Mouse (Mus musculus) kidney, postnatal 0 days (tissue): ENCODE results near the gene Ccdc136. TPM values are rescaled to one million over a fixed set of nuclear protein-coding genes. Genes with fewer than 3 reads are reported as not detected.
A peak's percentile ranks its signal among the peaks of the same experiment; 100 is the strongest.

ENCODE experiments used
- ATAC-seq: fragments of 200-750 bp; cut with Nextera tagmentation; replicated peaks from 2 replicates; pipeline ENCODE4 v1.8.0; 2017; ENCODE audit warnings: low read depth, moderate number of reproducible peaks, moderate TSS enrichment, moderate library complexity; ENCODE audit not compliant: low FRiP score
- DNase-seq: peaks from one replicate; pipeline ENCODE4 v3.0.0-alpha.2; 2016; ENCODE audit warnings: low spot score
- H3K27ac ChIP-seq: fragments of 300-500 bp; sonication (generic); 2 replicates; pipeline ENCODE4 v1.5.1; 2014; ENCODE audit warnings: mild to moderate bottlenecking
- H3K27me3 ChIP-seq: fragments of 300-500 bp; sonication (generic); 2 replicates; pipeline ENCODE4 v1.6.1; 2014; ENCODE audit warnings: low read length, mixed read lengths; ENCODE audit not compliant: insufficient read depth
- H3K36me3 ChIP-seq: fragments of 300-500 bp; sonication (generic); 2 replicates; pipeline ENCODE4 v1.6.1; 2014; ENCODE audit warnings: low read length, mixed read lengths; ENCODE audit not compliant: insufficient read depth
- H3K4me1 ChIP-seq: fragments of 300-500 bp; sonication (generic); replicated peaks from 2 replicates; pipeline ENCODE4 v1.6.1; 2014; ENCODE audit warnings: antibody characterized with exemption, low read length, mixed read lengths; ENCODE audit not compliant: insufficient read depth
- H3K4me2 ChIP-seq: fragments of 300-500 bp; sonication (generic); 2 replicates; pipeline ENCODE4 v1.6.1; 2014; ENCODE audit warnings: mild to moderate bottlenecking, low read length, moderate library complexity, mixed read lengths
- H3K4me3 ChIP-seq: fragments of 300-500 bp; sonication (generic); replicated peaks from 2 replicates; pipeline ENCODE4 v1.5.1; 2014; ENCODE audit warnings: low read depth, low read length
- H3K9ac ChIP-seq: fragments of 300-500 bp; sonication (generic); 2 replicates; pipeline ENCODE4 v1.6.1; 2014; ENCODE audit warnings: low read depth, low read length
- H3K9me3 ChIP-seq: fragments of 300-500 bp; sonication (generic); replicated peaks from 2 replicates; pipeline ENCODE4 v1.6.1; 2016; ENCODE audit warnings: low read length, inconsistent platforms, mixed read lengths
- CTCF ChIP-seq: IDR thresholded peaks from 2 replicates; pipeline ENCODE4 v1.5.1; 2016; ENCODE audit warnings: antibody characterized with exemption, low read depth, mild to moderate bottlenecking, moderate library complexity
- WGBS: fragments of 180-500 bp; shearing (Covaris S2); extraction: QIAGEN DNeasy Blood & Tissue Kit; methylation state at CpG from one replicate; pipeline ENCODE4 v1.1.7; 2014; 5-methylcytosine and 5-hydroxymethylcytosine counted together
- polyA plus RNA-seq: library from polyadenylated mRNA; unstranded; fragments of >200 nt; fragmentation: Nextera tagmentation; extraction: Ambion mirVana; gene quantifications from 2 replicates; pipeline ENCODE4 v1.2.1, GENCODE M21; 2015

The Ccdc136 gene
- polyA plus RNA-seq, 1 experiment from 2014 or later: 13.8 TPM

GRCm38 (mm10) chr6:29433038-29433803, 37.1 kb downstream of the Ccdc136 start, which contains the start of gene Flnc:
TSS of gene Flnc (plus strand) at chr6:29433256.
- Histone ChIP-seq H3K27ac (peak within 1 kb of the TSS; percentile 47; the same call in 1 of the 2 replicates), H3K36me3 (no peaks in the 10 kb centered on the region), H3K27me3 (no peaks in the 10 kb centered on the region), H3K9me3 (no peaks in the 10 kb centered on the region), H3K9ac (peak within 1 kb of the TSS; percentile 62), H3K4me1 (peaks cover 31% of the 10 kb centered on the region), H3K4me2 (peak within 1 kb of the TSS; percentile 89), H3K4me3 (peak within 1 kb of the TSS; percentile 47)
- DNase-seq (peak; percentile 61), ATAC-seq (no peak)
- TF ChIP-seq CTCF: no peak
- WGBS: 1% methylated on average over 72 of the region's 77 CpGs

GRCm38 (mm10) chr6:29433804-29434795, 38.0 kb downstream of the Ccdc136 start:
- WGBS: 8% methylated on average over 27 of the region's 27 CpGs
- peak; percentile 32 for DNase-seq

GRCm38 (mm10) chr6:29434911-29435691, 39.0 kb downstream of the Ccdc136 start:
- TF ChIP-seq CTCF: no peak
- H3K9me3 ChIP-seq: no peaks in the 10 kb centered on the region
- H3K4me3 ChIP-seq: peak overlapping the region; percentile 47
- peak overlapping the region; percentile 31 for H3K27ac ChIP-seq
- peak overlapping the region; percentile 89 for H3K4me2 ChIP-seq
- DNase-seq: peak; percentile 64
- peak; percentile 21; the same call in 1 of the 2 replicates for ATAC-seq
- H3K4me1 ChIP-seq: peaks cover 31% of the 10 kb centered on the region
- no peaks in the 10 kb centered on the region for H3K27me3 ChIP-seq
- 16% methylated on average over 13 of the region's 13 CpGs for WGBS
- H3K9ac ChIP-seq: peak overlapping the region; percentile 45
- H3K36me3 ChIP-seq: no peaks in the 10 kb centered on the region

More at GRCm38 (mm10) chr6:29433804-29434795, 38.0 kb downstream of the Ccdc136 start:
- H3K9me3 ChIP-seq: no peaks in the 10 kb centered on the region
- peak overlapping the region; percentile 62; the same call in 1 of the 2 replicates for H3K9ac ChIP-seq
- no peaks in the 10 kb centered on the region for H3K27me3 ChIP-seq
- H3K27ac ChIP-seq: no peak overlapping the region
- no peaks in the 10 kb centered on the region for H3K36me3 ChIP-seq
- no peak for TF ChIP-seq CTCF
- H3K4me3 ChIP-seq: peak overlapping the region; percentile 47
- H3K4me1 ChIP-seq: peaks cover 31% of the 10 kb centered on the region
- H3K4me2 ChIP-seq: peak overlapping the region; percentile 89
- no peak for ATAC-seq

- Histone ChIP-seq H3K36me3 (no peaks in the 10 kb centered on the region), H3K4me2 (peak overlapping the region; percentile 89), H3K27ac (0 out of 2 replicates have a peak overlapping the region, but pooled peaks have one; percentile 31), H3K27me3 (no peaks in the 10 kb centered on the region), H3K4me1 (peaks cover 31% of the 10 kb centered on the region), H3K4me3 (0 out of 2 replicates have a peak overlapping the region, but pooled peaks have one; percentile 47), H3K9me3 (no peaks in the 10 kb centered on the region), H3K9ac (no peak overlapping the region)
- 10% methylated on average over 6 of the region's 6 CpGs for WGBS
- no peak for TF ChIP-seq CTCF
- peak; percentile 70 for DNase-seq
- peak; percentile 47 for ATAC-seq
These were observed 39.9 kb downstream of the Ccdc136 start for GRCm38 (mm10) chr6:29435940-29436451.

GRCm38 (mm10) chr6:29436461-29436934, 40.4 kb downstream of the Ccdc136 start:
- WGBS: 9% methylated on average over 11 of the region's 11 CpGs

More at GRCm38 (mm10) chr6:29436461-29436934, 40.4 kb downstream of the Ccdc136 start:
- Histone ChIP-seq H3K27ac (no peak overlapping the region), H3K27me3 (no peaks in the 10 kb centered on the region), H3K4me2 (peak overlapping the region; percentile 89), H3K9me3 (no peaks in the 10 kb centered on the region), H3K4me3 (no peak overlapping the region), H3K9ac (no peak overlapping the region), H3K4me1 (peaks cover 31% of the 10 kb centered on the region), H3K36me3 (no peaks in the 10 kb centered on the region)
- ATAC-seq (peak; percentile 30; the same call in 1 of the 2 replicates), DNase-seq (peak; percentile 53)
- TF ChIP-seq CTCF: no peak
